Mouse (Mus musculus): ENCODE measurements around the gene Polg2. TPM values are rescaled to one million over a fixed set of nuclear protein-coding genes. Genes with fewer than 3 reads are reported as not detected.
"Not testable (repeated sequence)": the region's sequence is repeated elsewhere in the genome, so short reads cannot be mapped to it uniquely, and the experiment has no call there.

Gene Polg2
- 1 to 10 TPM; 2.8 to 3.3 TPM for total RNA-seq (2021)
- long read RNA-seq, experiment 1, partial matches to known transcripts, result 0 of 3 reads
- long read RNA-seq, experiment 1, other reads (novel, unspliced or antisense), result 3 of 3 reads
- long read RNA-seq, experiment 2, partial matches to known transcripts, result 0 of 2 reads
- long read RNA-seq, experiment 2, other reads (novel, unspliced or antisense), result 1 of 2 reads

DNA sequence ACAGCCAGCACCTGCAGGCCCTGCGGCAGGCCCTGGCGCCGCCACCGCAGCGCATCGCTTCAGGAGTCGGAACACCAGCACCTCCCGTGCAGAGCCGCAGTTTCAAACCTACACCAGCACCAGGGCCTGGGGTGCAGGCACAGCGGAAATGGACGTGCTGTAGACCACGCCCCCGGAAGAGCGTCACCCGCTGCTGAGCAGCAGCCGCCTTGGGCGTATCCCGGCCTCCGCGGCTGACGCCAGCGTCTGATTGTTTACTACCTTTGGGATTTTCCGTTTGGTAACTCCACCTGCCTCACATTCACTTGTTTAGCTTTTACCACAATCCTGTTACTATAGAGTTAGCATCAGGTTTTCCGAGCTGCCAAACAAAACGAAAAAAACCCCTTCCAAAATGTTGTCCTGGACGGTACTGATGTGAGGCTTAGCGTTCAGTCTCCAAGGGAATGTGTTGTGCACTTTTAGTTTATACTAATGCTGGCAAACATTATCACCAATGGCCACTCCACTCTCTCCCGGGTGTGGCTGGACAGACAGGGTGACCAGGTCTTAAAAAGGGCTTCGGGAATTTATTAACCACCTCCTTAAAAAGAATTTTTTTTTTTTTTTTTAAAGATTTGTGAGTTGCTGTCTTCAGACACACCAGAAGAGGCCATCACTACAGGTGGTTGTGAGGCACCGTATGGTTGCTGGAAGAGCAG is at the start of gene Polg2:
Gene Polg2, minus strand, starts transcription at position 150 of the 701 bp plus-strand sequence.
- DNase-seq, result peak; percentile 90

DNA sequence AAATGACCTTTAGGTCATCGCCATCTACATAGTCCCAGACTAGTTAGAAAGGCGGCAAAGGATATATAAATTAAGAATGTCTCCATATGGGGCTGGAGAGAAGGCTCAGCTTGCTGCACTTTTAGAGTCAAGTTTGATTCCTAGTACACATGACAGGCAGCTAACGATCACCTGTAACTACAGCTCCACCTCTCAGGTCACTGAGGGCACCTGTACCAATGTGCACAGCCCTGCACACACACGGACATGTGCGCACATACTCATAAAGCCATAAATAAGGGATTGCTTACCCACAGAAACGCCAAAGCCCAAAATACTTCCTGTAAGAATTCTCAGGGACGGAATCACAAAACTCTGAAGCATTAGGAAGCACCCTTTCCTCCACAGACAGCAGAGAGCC is 48.7 kb upstream of the Polg2 start:
- DNase-seq, result no peak

GRCm38 (mm10) chr11:106824403-106824802 is 45.1 kb upstream of the Polg2 start:
- DNase-seq, result no peak

DNA sequence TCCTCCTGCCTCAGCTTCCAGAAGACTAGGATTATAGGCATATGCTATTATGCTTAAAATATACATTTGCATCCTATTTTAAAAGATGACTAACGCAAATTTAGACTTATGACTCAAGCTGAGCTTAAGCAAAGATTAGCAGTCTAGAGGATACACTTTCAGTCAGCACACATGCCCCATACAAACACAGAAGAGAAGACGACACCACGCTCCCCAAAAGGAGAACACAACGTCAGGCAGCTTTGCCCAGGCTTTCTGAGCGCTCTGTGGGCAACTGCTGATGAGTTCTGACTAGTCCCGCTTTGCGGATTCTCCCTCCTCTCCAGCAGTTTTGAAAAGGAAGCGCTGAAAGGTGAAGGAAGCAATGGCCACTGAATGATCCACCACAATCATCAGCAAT is 44.4 kb upstream of the Polg2 start:
- no peak for DNase-seq

- no peak for DNase-seq
Observed at GRCm38 (mm10) chr11:106822911-106823310, 43.6 kb upstream of the Polg2 start.

DNA sequence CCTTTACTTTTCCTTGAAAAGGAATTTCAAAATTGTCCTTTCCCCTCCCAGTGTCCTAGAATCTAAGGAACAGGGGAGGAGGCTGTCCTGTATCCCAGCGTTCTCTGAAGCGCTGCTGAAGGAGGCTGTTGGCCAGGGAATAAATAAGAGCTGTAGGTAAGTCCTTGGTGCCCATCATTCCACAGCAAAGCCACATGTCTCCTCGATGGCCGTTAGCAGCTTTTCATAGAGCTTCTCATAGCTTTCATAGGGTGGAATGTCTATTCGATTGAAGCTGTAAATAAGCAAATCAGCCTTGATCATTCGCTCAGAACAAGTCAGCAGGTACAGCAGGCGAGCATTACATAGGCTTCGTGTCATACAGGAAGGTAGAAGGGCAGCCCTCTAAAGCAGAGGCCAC is 43.2 kb upstream of the Polg2 start:
- no peak for DNase-seq

- DNase-seq, result no peak
Observed at GRCm38 (mm10) chr11:106821397-106821796, 42.1 kb upstream of the Polg2 start.

DNA sequence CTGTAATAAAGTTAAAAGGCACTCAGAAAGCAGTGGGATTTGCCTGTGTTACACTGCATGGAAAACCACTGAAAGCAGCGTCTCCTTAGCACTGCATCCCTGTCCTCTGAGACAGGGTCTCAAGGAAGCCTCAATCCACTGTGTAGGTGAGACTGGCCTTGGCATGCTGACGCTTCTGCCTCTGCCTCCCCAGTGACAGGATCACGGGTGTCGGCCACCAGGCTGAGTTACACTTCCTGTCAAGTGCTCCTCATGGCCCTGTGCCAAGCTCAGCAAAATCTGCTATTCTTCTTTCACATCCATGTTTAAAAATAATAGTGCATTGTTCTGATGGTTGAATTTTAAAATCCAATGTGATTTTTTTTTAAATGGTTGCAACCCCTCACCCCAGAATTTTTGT is 41.6 kb upstream of the Polg2 start:
- DNase-seq, result peak; percentile 60

DNA sequence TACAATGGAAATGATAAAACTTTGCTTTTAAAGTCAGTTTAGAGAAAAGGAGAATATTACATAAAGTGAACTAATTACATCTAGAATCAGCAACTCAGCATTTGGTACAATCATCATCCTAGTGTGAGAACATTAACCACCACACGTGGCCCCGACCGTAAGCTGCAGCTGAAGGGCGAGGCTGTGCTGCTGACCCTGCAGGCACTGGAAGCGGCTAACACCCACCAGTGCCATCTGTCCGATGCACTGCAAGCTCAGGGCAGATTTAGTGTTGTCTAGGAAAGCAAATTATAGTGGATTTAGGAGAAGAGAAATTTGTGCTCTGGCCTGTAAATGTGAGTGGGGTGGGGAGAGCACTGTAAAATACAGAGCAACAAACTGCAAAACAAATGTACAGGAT is 40.9 kb upstream of the Polg2 start:
- DNase-seq, result no peak

DNA sequence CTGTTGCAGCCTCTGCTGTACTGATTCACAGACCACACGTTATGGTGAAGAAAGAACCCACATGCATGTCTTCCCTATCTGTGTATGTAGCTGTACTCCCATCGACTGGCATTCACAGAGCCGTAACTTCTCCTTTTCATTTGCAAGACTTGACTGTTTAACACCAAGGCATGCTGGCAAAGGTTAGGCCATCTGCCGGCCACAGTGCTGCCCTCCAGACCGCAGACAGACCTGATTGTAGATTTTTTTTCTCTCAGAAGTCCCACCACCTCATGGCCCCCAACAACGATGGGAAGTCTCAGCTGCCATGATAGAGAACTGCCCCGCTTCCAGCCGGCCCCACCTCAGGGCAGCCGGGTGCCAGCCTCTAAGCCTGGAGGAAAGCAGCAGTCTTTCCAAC is 40.3 kb upstream of the Polg2 start:
- no peak for DNase-seq

GRCm38 (mm10) chr11:106818341-106818740 is 39.0 kb upstream of the Polg2 start:
- DNase-seq, result no peak

DNA sequence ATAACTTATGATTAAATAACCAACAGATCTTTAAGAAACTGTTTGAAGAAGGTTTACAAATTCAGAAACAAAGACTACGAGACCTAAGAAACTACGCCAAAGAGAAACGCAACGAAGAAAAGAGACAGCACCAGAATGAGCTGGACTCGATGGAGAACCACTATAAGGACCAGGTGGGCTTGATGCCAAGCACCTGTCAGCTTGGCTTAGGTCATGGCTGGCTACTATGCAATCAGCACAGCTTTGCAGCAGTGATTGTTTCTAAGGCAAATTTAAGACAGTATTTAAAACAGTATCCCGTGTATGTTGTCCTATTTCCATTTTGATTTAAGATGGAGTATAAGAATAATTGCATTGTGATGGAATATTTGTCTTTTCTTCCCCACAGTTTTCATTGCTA is 38.5 kb upstream of the Polg2 start:
- DNase-seq, result no peak

- no peak for DNase-seq
Observed at GRCm38 (mm10) chr11:106817156-106817555, 37.8 kb upstream of the Polg2 start.

- no peak for DNase-seq
Observed at GRCm38 (mm10) chr11:106816316-106816715, 37.0 kb upstream of the Polg2 start.

- no peak for DNase-seq
Observed at GRCm38 (mm10) chr11:106815761-106816160, 36.4 kb upstream of the Polg2 start.

- no peak for DNase-seq
Observed at GRCm38 (mm10) chr11:106815331-106815730, 36.0 kb upstream of the Polg2 start.

GRCm38 (mm10) chr11:106814601-106815320 is 35.4 kb upstream of the Polg2 start:
- DNase-seq, result no peak

DNA sequence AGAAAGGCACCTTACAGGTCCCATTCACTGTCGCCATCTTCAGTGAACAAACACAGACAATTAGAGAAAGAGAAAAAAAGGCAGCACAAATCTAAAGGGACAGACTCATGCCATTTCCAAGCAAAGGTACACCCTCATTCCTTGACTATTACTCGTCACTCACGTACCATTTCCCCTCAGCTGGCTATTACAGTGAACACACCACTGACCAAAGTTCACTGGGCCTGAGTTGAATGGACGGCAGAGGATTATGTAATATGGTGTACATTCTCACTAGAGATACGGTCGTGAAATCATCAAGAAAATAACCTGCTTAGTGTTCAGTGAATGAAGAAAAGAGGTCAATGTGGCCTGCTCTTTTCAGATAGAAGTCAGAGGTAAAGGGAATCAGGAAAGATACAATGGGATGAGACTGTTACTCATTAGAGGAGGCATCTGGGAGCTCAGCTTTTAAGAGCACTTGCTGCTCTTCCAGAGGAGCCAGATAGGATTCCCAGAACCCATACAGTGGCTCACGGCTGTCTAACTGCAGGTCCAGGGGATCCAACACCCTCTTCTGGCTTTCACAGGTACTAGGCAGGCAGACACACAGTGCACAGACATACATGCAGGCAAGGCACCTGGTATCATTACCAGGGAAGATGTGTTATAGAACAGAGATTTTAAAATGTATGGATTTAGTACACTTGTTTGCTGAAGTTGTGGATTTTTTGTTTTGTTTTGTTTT is 33.2 kb upstream of the Polg2 start:
- DNase-seq, result no peak

DNA sequence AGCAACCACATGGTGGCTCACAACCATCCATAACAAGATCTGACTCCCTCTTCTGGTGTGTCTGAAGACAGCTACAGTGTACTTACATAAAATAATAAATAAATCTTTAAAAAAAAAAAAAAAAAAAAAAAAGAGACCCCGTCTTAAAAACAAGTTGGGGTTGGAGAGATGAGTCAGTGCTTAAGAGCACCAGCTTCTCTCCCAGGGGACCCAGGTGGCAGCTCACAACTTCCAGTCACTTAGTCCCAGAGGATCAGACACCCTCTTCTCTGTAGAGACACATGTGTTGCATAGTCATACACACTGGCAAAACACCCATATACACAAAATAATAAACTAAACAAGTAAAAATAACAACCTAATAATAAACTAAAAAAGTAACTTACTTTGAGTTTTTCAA is 28.1 kb upstream of the Polg2 start:
- DNase-seq, result not testable (repeated sequence)

DNA sequence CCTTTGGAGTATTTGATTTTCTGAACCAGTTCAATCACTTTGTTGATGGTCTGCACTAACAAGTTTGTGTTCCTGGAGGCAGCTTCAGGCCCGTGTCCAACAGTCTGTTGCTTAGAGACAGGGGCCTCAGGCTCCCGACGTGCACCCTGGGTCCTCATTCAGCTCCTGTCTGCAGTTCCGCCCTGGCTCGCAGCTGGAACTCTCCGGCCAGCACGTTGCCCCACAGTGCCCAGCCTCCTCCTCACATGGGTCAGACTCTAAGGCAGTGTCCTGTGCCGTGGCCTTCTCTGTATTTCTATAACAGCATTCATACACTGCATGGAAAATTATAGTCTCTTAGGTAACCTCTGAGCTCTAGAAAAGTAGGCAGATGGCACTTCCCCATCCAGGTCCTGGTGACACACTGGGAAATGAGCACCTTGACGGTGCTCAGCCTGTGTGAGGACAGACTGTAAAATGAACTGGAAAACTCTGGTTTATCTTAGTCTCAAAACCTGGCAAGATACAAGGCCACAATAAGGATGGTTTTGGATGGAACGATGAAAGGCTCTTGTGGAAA is 22.8 kb upstream of the Polg2 start:
- DNase-seq, result peak; percentile 13

DNA sequence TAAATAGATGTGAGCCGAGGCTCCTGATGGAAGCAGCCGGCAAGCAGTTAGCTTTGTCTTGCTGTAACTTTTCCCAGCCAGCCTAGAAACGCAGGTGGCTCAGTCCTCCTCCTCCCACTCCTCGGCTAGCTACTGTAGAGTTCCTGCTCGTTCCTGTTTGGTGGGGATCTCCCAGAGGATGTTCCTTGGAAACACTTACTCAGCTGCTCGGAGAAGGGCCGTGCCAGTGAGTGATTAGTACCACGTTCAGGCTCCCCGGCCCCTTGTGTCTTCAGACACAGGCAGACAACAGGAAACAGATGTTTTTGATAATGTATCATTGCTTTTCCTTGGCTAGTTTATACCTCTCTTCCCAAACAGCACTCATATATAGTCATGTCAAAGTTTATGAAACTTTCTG is 16.3 kb upstream of the Polg2 start:
- DNase-seq, result peak; percentile 24

- DNase-seq, result no peak
Observed at GRCm38 (mm10) chr11:106793846-106794245, 14.5 kb upstream of the Polg2 start.

DNA sequence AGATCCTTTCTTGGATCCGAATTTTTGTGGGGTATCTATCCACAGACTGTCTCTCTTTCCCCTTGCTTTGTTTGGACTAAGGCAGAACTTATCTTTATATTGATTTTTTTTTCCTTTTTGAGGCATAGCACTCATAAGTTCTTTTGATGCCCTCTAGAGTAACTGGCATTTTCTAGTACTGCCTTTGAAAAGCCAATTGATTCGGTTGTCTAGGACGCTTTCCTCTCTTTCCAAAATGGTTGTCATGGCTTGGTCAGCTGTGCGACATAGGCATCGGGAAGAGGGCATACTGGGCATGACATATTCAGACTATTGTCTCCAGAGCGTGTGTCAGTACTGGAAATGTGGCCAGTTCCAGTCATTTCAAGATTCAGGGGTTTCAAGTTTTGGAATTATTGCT is 10.3 kb upstream of the Polg2 start:
- DNase-seq, result no peak
